Mouse (Mus musculus): Measurements from ENCODE around the gene Smoc2. TPM values are rescaled to one million over a fixed set of nuclear protein-coding genes. Genes with fewer than 3 reads are reported as not detected.

Gene Smoc2
- total RNA-seq, 1 experiment from 2014 or later: 14.5 TPM

- DNase-seq: no peak
Observed at GRCm38 (mm10) chr17:14414511-14414910, 135.2 kb downstream of the Smoc2 start.

- DNase-seq: peak; percentile 8
Observed at GRCm38 (mm10) chr17:14420460-14421046, 141.2 kb downstream of the Smoc2 start.

- no peak for DNase-seq
Observed at GRCm38 (mm10) chr17:14426481-14426880, 147.2 kb downstream of the Smoc2 start.

- no peak for DNase-seq
Observed at GRCm38 (mm10) chr17:14434717-14435116, 155.4 kb downstream of the Smoc2 start.

- DNase-seq: no peak
Observed at GRCm38 (mm10) chr17:14445611-14446010, 166.3 kb downstream of the Smoc2 start.

GRCm38 (mm10) chr17:14447275-14447674 is 168.0 kb downstream of the Smoc2 start:
- DNase-seq: no peak

Other genes starting within 250 kb of the Smoc2 start
- gene Gm7358, start 220.0 kb upstream of the Smoc2 start, total RNA-seq (2021): not detected in 2 replicates
- 0.57 and 0.85 TPM in 2 replicates for gene Dact2, start 75.2 kb upstream of the Smoc2 start, total RNA-seq (2021)